Mouse (Mus musculus) intestine, embryonic 14.5 days (tissue): Measurements from ENCODE around the gene Usp45. TPM values are rescaled to one million over a fixed set of nuclear protein-coding genes. Genes with fewer than 3 reads are reported as not detected.
A peak's percentile ranks its signal among the peaks of the same experiment; 100 is the strongest.
"Not testable (repeated sequence)": the region's sequence is repeated elsewhere in the genome, so short reads cannot be mapped to it uniquely, and the experiment has no call there.

Experiments
- ATAC-seq: fragments of 200-750 bp; cut with Nextera tagmentation; replicated peaks from 2 replicates; pipeline ENCODE4 v1.8.0; 2017; ENCODE audit warnings: low read depth, moderate number of reproducible peaks, moderate TSS enrichment, moderate library complexity; ENCODE audit not compliant: low FRiP score, low TSS enrichment
- DNase-seq: peaks from one replicate; pipeline ENCODE4 v3.0.0-alpha.2; 2018; ENCODE audit warnings: low spot score
- H3K27ac ChIP-seq: fragments of 300-500 bp; sonication (generic); 2 replicates; pipeline ENCODE4 v1.5.1; 2014; ENCODE audit warnings: low read depth, mild to moderate bottlenecking, control low read depth
- H3K27me3 ChIP-seq: fragments of 300-500 bp; sonication (generic); replicated peaks from 2 replicates; pipeline ENCODE4 v1.6.1; 2014; ENCODE audit warnings: low read length, control low read depth; ENCODE audit not compliant: control insufficient read depth, insufficient read depth
- H3K36me3 ChIP-seq: fragments of 300-500 bp; sonication (generic); 2 replicates; pipeline ENCODE4 v1.6.1; 2014; ENCODE audit warnings: low read length, control low read depth; ENCODE audit not compliant: control insufficient read depth, insufficient read depth
- H3K4me1 ChIP-seq: fragments of 300-500 bp; sonication (generic); replicated peaks from 2 replicates; pipeline ENCODE4 v1.6.1; 2014; ENCODE audit warnings: low read length, control low read depth, mixed read lengths; ENCODE audit not compliant: control insufficient read depth, insufficient read depth
- H3K4me2 ChIP-seq: fragments of 300-500 bp; sonication (generic); 2 replicates; pipeline ENCODE4 v1.6.1; 2014; ENCODE audit warnings: low read length
- H3K4me3 ChIP-seq: fragments of 300-500 bp; sonication (generic); 2 replicates; pipeline ENCODE4 v1.5.1; 2014; ENCODE audit warnings: low read depth, low read length, control low read depth, mixed read lengths
- H3K9ac ChIP-seq: fragments of 300-500 bp; sonication (generic); 2 replicates; pipeline ENCODE4 v1.6.1; 2014; ENCODE audit warnings: mild to moderate bottlenecking, low read length
- H3K9me3 ChIP-seq: fragments of 300-500 bp; sonication (generic); 2 replicates; pipeline ENCODE4 v1.6.1; 2016; ENCODE audit warnings: low read length, control low read depth; ENCODE audit not compliant: control insufficient read depth
- WGBS: fragments of 180-500 bp; shearing (Covaris S2); extraction: QIAGEN DNeasy Blood & Tissue Kit; methylation state at CpG from one replicate; pipeline ENCODE4 v1.1.7; 2014; 5-methylcytosine and 5-hydroxymethylcytosine counted together
- polyA plus RNA-seq: library from polyadenylated mRNA; unstranded; fragments of >200 nt; fragmentation: Nextera tagmentation; extraction: Ambion mirVana; gene quantifications from 2 replicates; pipeline ENCODE4 v1.2.1, GENCODE M21; 2014

The Usp45 gene
- polyA plus RNA-seq = 9.9 and 11.1 TPM in 2 replicates

GRCm38 (mm10) chr4:21766863-21767304, at the start of gene Usp45, which contains the start of gene Tstd3:
Usp45 (plus strand) TSS chr4:21767156.
Tstd3 (minus strand) TSS chr4:21767212.
- Histone ChIP-seq H3K27ac (no peak within 1 kb of the TSS), H3K9ac (peak within 1 kb of the TSS; percentile 53), H3K4me3 (peak within 1 kb of the TSS; percentile 63), H3K4me2 (peak within 1 kb of the TSS; percentile 89), H3K36me3 (no peaks in the 10 kb centered on the region), H3K4me1 (no peaks in the 10 kb centered on the region), H3K9me3 (no peaks in the 10 kb centered on the region), H3K27me3 (no peaks in the 10 kb centered on the region)
- WGBS = 1% methylated on average over 17 of the region's 17 CpGs
- peak; percentile 83 for DNase-seq
- peak; percentile 89 for ATAC-seq

- WGBS = 62% methylated on average over 7 of the region's 7 CpGs
- H3K4me1 ChIP-seq = no peaks in the 10 kb centered on the region
- no peak overlapping the region for H3K4me3 ChIP-seq
- ATAC-seq = no peak
- H3K36me3 ChIP-seq = no peaks in the 10 kb centered on the region
- no peak overlapping the region for H3K4me2 ChIP-seq
- H3K27ac ChIP-seq = no peak overlapping the region
- no peaks in the 10 kb centered on the region for H3K27me3 ChIP-seq
- DNase-seq = no peak
- H3K9me3 ChIP-seq = no peaks in the 10 kb centered on the region
- H3K9ac ChIP-seq = no peak overlapping the region
Measured at GRCm38 (mm10) chr4:21722752-21723334, 44.1 kb upstream of the Usp45 start.

- ATAC-seq (peak; percentile 40), DNase-seq (peak; percentile 61)
- peaks cover 6% of the 10 kb centered on the region for H3K4me1 ChIP-seq
- H3K9ac ChIP-seq = peak overlapping the region; percentile 81
- H3K27ac ChIP-seq = peak overlapping the region; percentile 60
- H3K36me3 ChIP-seq = no peaks in the 10 kb centered on the region
- peak overlapping the region; percentile 82 for H3K4me2 ChIP-seq
- H3K27me3 ChIP-seq = no peaks in the 10 kb centered on the region
- H3K4me3 ChIP-seq = peak overlapping the region; percentile 87
- no peaks in the 10 kb centered on the region for H3K9me3 ChIP-seq
- WGBS = 1% methylated on average over 22 of the region's 22 CpGs
Measured at GRCm38 (mm10) chr4:21726912-21727614, 39.9 kb upstream of the Usp45 start.

DNA sequence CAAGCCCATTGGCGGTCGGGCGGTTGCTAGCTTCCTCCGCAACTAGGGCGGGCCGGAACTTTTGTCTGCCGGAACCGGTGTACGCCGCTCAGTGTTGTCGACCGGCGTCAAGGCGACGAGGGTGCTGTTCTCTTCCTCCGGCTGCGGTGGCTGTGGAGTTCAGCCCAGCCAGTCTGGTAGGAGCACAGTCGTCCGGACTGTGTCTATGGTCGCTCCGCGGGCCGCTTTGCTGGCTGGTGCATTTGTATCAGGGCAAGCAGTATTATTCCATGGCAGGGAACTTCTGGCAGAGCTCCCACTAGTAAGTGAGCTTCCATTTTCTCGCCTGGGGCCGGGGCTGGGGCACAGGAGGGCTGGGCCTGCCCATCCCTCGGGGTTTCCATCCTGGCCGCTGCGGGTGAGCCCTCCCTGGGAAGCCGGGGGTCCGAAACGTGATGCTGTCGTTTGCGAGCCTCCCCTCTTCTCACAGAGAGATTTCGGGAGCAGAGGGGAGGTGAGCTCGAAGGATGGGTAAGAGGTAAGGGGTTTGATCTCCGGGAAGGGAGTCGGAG, 39.3 kb upstream of the Usp45 start, which contains the start of gene Ccnc:
Ccnc (plus strand) TSS at position 87 of the 551 bp plus-strand sequence.
- Histone ChIP-seq H3K4me2 (peak within 1 kb of the TSS; percentile 82), H3K36me3 (peaks cover 1% of the 10 kb centered on the region), H3K4me3 (peak within 1 kb of the TSS; percentile 87), H3K9me3 (no peaks in the 10 kb centered on the region), H3K9ac (peak within 1 kb of the TSS; percentile 81), H3K27ac (peak within 1 kb of the TSS; percentile 78), H3K4me1 (peaks cover 6% of the 10 kb centered on the region), H3K27me3 (no peaks in the 10 kb centered on the region)
- peak; percentile 98 for ATAC-seq
- DNase-seq = peak; percentile 93
- under 1% methylated on average over 37 of the region's 37 CpGs for WGBS

DNA sequence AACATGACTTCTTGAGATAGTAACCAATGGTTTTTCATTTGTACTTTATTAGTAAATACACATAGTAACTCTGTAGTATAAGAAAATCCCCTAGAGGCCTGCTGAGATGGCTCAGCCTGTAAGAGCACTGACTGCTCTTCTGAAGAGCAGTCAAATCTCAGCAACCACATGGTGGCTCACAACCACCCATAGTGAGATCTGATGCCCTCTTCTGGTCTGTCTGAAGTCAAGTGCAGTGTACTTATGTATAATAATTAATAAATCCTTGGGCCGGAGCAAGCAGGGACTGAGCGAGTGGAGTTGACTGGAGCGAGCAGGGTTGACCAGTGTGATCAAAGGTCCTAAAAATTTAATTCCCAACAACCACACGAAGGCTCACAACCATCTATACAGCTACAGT, 27.8 kb upstream of the Usp45 start:
- Histone ChIP-seq H3K27ac (no peak overlapping the region), H3K4me2 (no peak overlapping the region), H3K4me3 (no peak overlapping the region), H3K36me3 (peaks cover 21% of the 10 kb centered on the region), H3K4me1 (no peaks in the 10 kb centered on the region), H3K9me3 (no peaks in the 10 kb centered on the region), H3K27me3 (no peaks in the 10 kb centered on the region), H3K9ac (no peak overlapping the region)
- ATAC-seq (no peak), DNase-seq (no peak)
- WGBS = 82% methylated on average over 4 of the region's 4 CpGs

DNA sequence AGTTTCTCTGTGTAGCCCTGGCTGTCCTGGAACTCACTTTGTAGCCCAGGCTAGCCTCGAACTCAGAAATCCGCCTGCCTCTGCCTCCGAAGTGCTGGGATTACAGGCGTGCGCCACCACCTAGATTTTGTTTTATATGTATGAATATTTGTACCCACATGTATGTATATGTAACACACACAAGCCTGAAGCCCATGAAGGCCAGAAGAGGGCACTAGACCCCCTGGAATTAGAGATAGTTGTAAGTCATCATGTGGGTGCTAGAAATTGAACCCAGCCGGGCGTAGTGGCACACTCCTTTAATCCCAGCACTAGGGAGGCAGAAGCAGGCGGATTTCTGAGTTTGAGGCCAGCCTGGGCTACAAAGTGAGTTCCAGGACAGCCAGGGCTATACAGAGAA, 22.8 kb upstream of the Usp45 start:
- WGBS = 97% methylated on average over 8 of the region's 8 CpGs
- H3K9ac ChIP-seq, H3K27me3 ChIP-seq, H3K9me3 ChIP-seq, DNase-seq, H3K27ac ChIP-seq, H3K4me1 ChIP-seq, H3K4me2 ChIP-seq, ATAC-seq, H3K4me3 ChIP-seq: not testable (repeated sequence)
- H3K36me3 ChIP-seq = peaks cover 18% of the 10 kb centered on the region

DNA sequence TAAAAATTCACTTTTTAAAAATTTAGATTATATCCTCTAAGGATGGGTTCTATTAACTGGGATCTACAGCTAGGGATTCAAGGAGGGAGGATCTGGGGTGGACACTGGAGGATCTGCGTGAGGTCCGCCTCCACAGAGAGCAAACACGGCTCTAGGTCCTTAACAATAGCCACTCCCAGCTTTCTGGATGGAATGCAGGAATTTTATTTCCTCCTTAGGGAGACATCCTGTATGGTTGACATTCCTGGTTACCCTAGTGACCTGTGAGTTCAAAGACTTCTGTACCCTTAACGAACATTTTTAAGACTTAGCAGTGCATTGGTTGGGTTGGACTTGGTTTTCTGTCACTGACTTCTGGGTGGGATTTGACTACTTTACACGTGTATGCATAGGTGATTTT, 21.2 kb upstream of the Usp45 start:
- DNase-seq (no peak), ATAC-seq (no peak)
- Histone ChIP-seq H3K4me3 (no peak overlapping the region), H3K27me3 (no peaks in the 10 kb centered on the region), H3K4me2 (no peak overlapping the region), H3K9ac (no peak overlapping the region), H3K4me1 (no peaks in the 10 kb centered on the region), H3K9me3 (no peaks in the 10 kb centered on the region), H3K36me3 (peaks cover 18% of the 10 kb centered on the region), H3K27ac (no peak overlapping the region)
- whole genome bisulfite sequencing = 66% methylated on average over 5 of the region's 5 CpGs

DNA sequence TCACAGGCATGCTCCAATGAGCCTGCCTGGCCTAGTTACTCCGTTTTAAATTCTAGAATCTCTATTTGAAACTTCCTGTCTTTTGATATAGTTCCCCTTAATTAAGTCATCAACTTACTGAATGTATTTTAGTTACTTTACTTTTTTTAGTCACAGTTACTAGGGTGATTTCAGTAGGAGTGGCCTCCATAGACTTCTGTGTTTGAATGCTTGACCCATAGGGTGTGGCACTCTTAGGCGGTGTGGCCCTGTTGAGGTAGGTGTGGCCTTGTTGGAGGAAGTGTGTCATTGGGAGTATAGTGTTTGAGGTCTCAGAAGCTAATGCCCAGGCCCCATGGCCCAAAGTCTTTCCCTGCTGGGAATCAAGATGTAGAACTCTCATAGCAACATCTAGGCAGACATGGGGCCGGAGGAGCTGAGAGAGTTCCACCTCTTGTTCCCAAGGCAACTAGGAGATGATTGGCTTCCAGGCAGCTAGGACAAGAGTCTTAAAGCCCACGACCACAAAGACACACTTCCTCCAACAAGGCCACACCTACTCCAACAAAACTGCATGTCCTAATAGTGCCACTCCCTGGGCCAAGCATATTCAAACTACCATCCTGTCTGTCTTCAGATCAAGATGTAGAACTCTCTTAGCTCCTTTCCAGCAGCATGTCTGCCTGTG, 11.7 kb upstream of the Usp45 start:
- no peak for ATAC-seq
- DNase-seq = no peak
- Histone ChIP-seq H3K4me2 (no peak overlapping the region), H3K9ac (no peak overlapping the region), H3K9me3 (no peaks in the 10 kb centered on the region), H3K27me3 (no peaks in the 10 kb centered on the region), H3K36me3 (peaks cover 6% of the 10 kb centered on the region; the same call in 1 of the 2 replicates), H3K27ac (no peak overlapping the region), H3K4me3 (no peak overlapping the region), H3K4me1 (no peaks in the 10 kb centered on the region)
- 74% methylated on average over 4 of the region's 4 CpGs for WGBS
